Mouse (Mus musculus) layer of hippocampus, adult 2 months (tissue): Measurements from ENCODE around the gene Mrgprf. TPM values are rescaled to one million over a fixed set of nuclear protein-coding genes. Genes with fewer than 3 reads are reported as not detected.

Experiments used
- DNase-seq, 2 experiments: peaks; one replicate each; pipeline ENCODE4 v3.0.0; 2022; ENCODE audit warnings: low spot score in 2 of 2
- H3K27ac ChIP-seq: fragments of 200-600 bp; 2 replicates; pipeline ENCODE4 v1.8.1; 2022
- H3K4me3 ChIP-seq: fragments of 200-600 bp; 2 replicates; pipeline ENCODE4 v1.8.1; 2022; ENCODE audit warnings: mild to moderate bottlenecking
- CTCF ChIP-seq: fragments of 200-600 bp; conservative IDR thresholded peaks from 2 replicates; pipeline ENCODE4 v1.8.1; 2022; ENCODE audit warnings: antibody characterized with exemption, mild to moderate bottlenecking, moderate library complexity
- long read RNA-seq, 2 experiments: library from polyadenylated mRNA; stranded (forward); transcript quantifications; one replicate each; pipeline ENCODE4 v2.0.0; 2021; ENCODE audit warnings: borderline mapping rate in 2 of 2
- total RNA-seq, 2 experiments: library from RNA; stranded (reverse); gene quantifications; 2 replicates each; pipeline ENCODE4 v1.2.3; 2021

Gene Mrgprf
- 1 to 10 TPM in 1 of 2 experiments, under 1 TPM in 1; 0.42 to 1.4 TPM for total RNA-seq
- long read RNA-seq, experiment 1 = 0 reads
- long read RNA-seq, experiment 2 = 0 reads

- Histone ChIP-seq H3K4me3 (no peak within 1 kb of the TSS), H3K27ac (0 out of 2 replicates have a peak within 1 kb of the TSS, but pooled peaks have one; percentile 48)
- no peak for DNase-seq
- TF ChIP-seq CTCF = peak; percentile 48
Measured at GRCm38 (mm10) chr7:145300321-145301007, at the start of gene Mrgprf. Gene Mrgprf, plus strand, starts transcription at chr7:145300828.

GRCm38 (mm10) chr7:145252715-145253476, 47.7 kb upstream of the Mrgprf start:
- peak; percentile 99 for TF ChIP-seq CTCF
- no peak overlapping the region for H3K4me3 ChIP-seq
- no peak overlapping the region for H3K27ac ChIP-seq
- DNase-seq = peak; percentile 75 to 91

- no peak overlapping the region for H3K4me3 ChIP-seq
- no peak overlapping the region for H3K27ac ChIP-seq
- no peak for DNase-seq
- TF ChIP-seq CTCF = no peak
Measured at GRCm38 (mm10) chr7:145253986-145254630, 46.5 kb upstream of the Mrgprf start.

GRCm38 (mm10) chr7:145256092-145256491, 44.5 kb upstream of the Mrgprf start:
- no peak for DNase-seq
- no peak overlapping the region for H3K27ac ChIP-seq
- TF ChIP-seq CTCF = no peak
- no peak overlapping the region for H3K4me3 ChIP-seq

- no peak for TF ChIP-seq CTCF
- no peak for DNase-seq
- Histone ChIP-seq H3K4me3 (no peak overlapping the region), H3K27ac (no peak overlapping the region)
Measured at GRCm38 (mm10) chr7:145264202-145264601, 36.4 kb upstream of the Mrgprf start.

- DNase-seq = no peak
- no peak for TF ChIP-seq CTCF
- Histone ChIP-seq H3K27ac (no peak overlapping the region), H3K4me3 (no peak overlapping the region)
Measured at GRCm38 (mm10) chr7:145266011-145266410, 34.6 kb upstream of the Mrgprf start.

- no peak overlapping the region for H3K27ac ChIP-seq
- H3K4me3 ChIP-seq = no peak overlapping the region
- TF ChIP-seq CTCF = no peak
- DNase-seq = no peak
Measured at GRCm38 (mm10) chr7:145268890-145269289, 31.7 kb upstream of the Mrgprf start.

GRCm38 (mm10) chr7:145270955-145271354, 29.7 kb upstream of the Mrgprf start:
- no peak for TF ChIP-seq CTCF
- H3K27ac ChIP-seq = no peak overlapping the region
- H3K4me3 ChIP-seq = no peak overlapping the region
- DNase-seq = no peak

GRCm38 (mm10) chr7:145275488-145275887, 25.1 kb upstream of the Mrgprf start:
- H3K4me3 ChIP-seq = no peak overlapping the region
- H3K27ac ChIP-seq = no peak overlapping the region
- DNase-seq = no peak
- no peak for TF ChIP-seq CTCF

GRCm38 (mm10) chr7:145281396-145281795, 19.2 kb upstream of the Mrgprf start:
- TF ChIP-seq CTCF = no peak
- Histone ChIP-seq H3K27ac (no peak overlapping the region), H3K4me3 (no peak overlapping the region)
- DNase-seq = no peak

GRCm38 (mm10) chr7:145283041-145283440, 17.6 kb upstream of the Mrgprf start:
- TF ChIP-seq CTCF = no peak
- Histone ChIP-seq H3K27ac (peak overlapping the region; percentile 79; the same call in 1 of the 2 replicates), H3K4me3 (peak overlapping the region; percentile 66)
- no peak for DNase-seq

- TF ChIP-seq CTCF = peak; percentile 79
- DNase-seq = peak; percentile 90 to 93
- peak within 1 kb of the TSS; percentile 66 for H3K4me3 ChIP-seq
- H3K27ac ChIP-seq = peak within 1 kb of the TSS; percentile 79
Measured at GRCm38 (mm10) chr7:145283487-145284187, 17.0 kb upstream of the Mrgprf start, which contains the start of gene Tpcn2. Gene Tpcn2, minus strand, starts transcription at chr7:145284011.
